Mouse (Mus musculus) liver, postnatal 0 days (tissue): ENCODE results near the gene Med13. TPM values are rescaled to one million over a fixed set of nuclear protein-coding genes. Genes with fewer than 3 reads are reported as not detected.

Experiments
- ATAC-seq: fragments of 200-750 bp; cut with Nextera tagmentation; 2 replicates; pipeline ENCODE4 v1.8.0; 2017; ENCODE audit warnings: mild to moderate bottlenecking, moderate library complexity
- DNase-seq: peaks from one replicate; pipeline ENCODE4 v3.0.0-alpha.2; 2016
- H3K27ac ChIP-seq: fragments of 300-500 bp; sonication (generic); 2 replicates; pipeline ENCODE4 v1.5.1; 2014; ENCODE audit warnings: antibody characterized with exemption, moderate library complexity, mild to moderate bottlenecking, low read depth
- H3K27me3 ChIP-seq: fragments of 300-500 bp; sonication (generic); 2 replicates; pipeline ENCODE4 v1.6.1; 2014; ENCODE audit warnings: low read length, control low read depth, mixed read lengths; ENCODE audit not compliant: insufficient read depth
- H3K36me3 ChIP-seq: fragments of 300-500 bp; sonication (generic); replicated peaks from 2 replicates; pipeline ENCODE4 v1.6.1; 2014; ENCODE audit warnings: mild to moderate bottlenecking, control low read depth, low read length, moderate library complexity, mixed read lengths; ENCODE audit not compliant: insufficient read depth
- H3K4me1 ChIP-seq: fragments of 300-500 bp; sonication (generic); 2 replicates; pipeline ENCODE4 v1.6.1; 2014; ENCODE audit warnings: antibody characterized with exemption, mild to moderate bottlenecking, control low read depth; ENCODE audit not compliant: insufficient read depth
- H3K4me2 ChIP-seq: fragments of 300-500 bp; sonication (generic); 2 replicates; pipeline ENCODE4 v1.6.1; 2014; ENCODE audit warnings: low read depth, mild to moderate bottlenecking, low read length, moderate library complexity, mixed read lengths
- H3K4me3 ChIP-seq: fragments of 300-500 bp; sonication (generic); 2 replicates; pipeline ENCODE4 v1.5.1; 2014; ENCODE audit warnings: low read depth, low read length
- H3K9ac ChIP-seq: fragments of 300-500 bp; sonication (generic); replicated peaks from 2 replicates; pipeline ENCODE4 v1.6.1; 2014; ENCODE audit warnings: mild to moderate bottlenecking, moderate library complexity
- H3K9me3 ChIP-seq: fragments of 300-500 bp; sonication (generic); 2 replicates; pipeline ENCODE4 v1.6.1; 2016; ENCODE audit warnings: mild to moderate bottlenecking, control low read depth, low read length, mixed read lengths
- CTCF ChIP-seq: sonication (generic); IDR thresholded peaks from 2 replicates; pipeline ENCODE4 v1.5.1; 2016; ENCODE audit warnings: antibody characterized with exemption, low read depth
- EP300 ChIP-seq: IDR thresholded peaks from 2 replicates; pipeline ENCODE4 v1.6.1; 2016; ENCODE audit warnings: antibody characterized with exemption, low read depth, mild to moderate bottlenecking
- WGBS: fragments of 180-500 bp; shearing (Covaris S2); extraction: QIAGEN DNeasy Blood & Tissue Kit; methylation state at CpG from one replicate; pipeline ENCODE4 v1.1.7; 2014; ENCODE audit not compliant: insufficient replicate concordance; 5-methylcytosine and 5-hydroxymethylcytosine counted together
- polyA plus RNA-seq: library from polyadenylated mRNA; unstranded; fragments of >200 nt; fragmentation: Nextera tagmentation; extraction: Ambion mirVana; gene quantifications from 2 replicates; pipeline ENCODE4 v1.2.1, GENCODE M21; 2015

The Med13 gene
- polyA plus RNA-seq, 1 experiment from 2014 or later: 3.6 TPM

- H3K4me2 ChIP-seq: 0 out of 2 replicates have a peak overlapping the region, but pooled peaks have one; percentile 20
- peaks cover 22% of the 10 kb centered on the region for H3K4me1 ChIP-seq
- WGBS: 35% methylated on average over 2 of the region's 2 CpGs
- H3K9me3 ChIP-seq: no peaks in the 10 kb centered on the region
- TF ChIP-seq CTCF: no peak
- TF ChIP-seq EP300: no peak
- no peak overlapping the region for H3K4me3 ChIP-seq
- no peak for DNase-seq
- no peak overlapping the region for H3K9ac ChIP-seq
- H3K27ac ChIP-seq: 0 out of 2 replicates have a peak overlapping the region, but pooled peaks have one; percentile 31
- no peaks in the 10 kb centered on the region for H3K27me3 ChIP-seq
- H3K36me3 ChIP-seq: no peaks in the 10 kb centered on the region
- no peak for ATAC-seq
Observed at GRCm38 (mm10) chr11:86396518-86396917, 39.1 kb upstream of the Med13 start.

- Histone ChIP-seq H3K27ac (0 out of 2 replicates have a peak overlapping the region, but pooled peaks have one; percentile 46), H3K9ac (no peak overlapping the region)
Observed at GRCm38 (mm10) chr11:86395513-86396125, 38.2 kb upstream of the Med13 start.

GRCm38 (mm10) chr11:86395100-86395499 lies 37.7 kb upstream of the Med13 start:
- no peak overlapping the region for H3K27ac ChIP-seq
- H3K27me3 ChIP-seq: no peaks in the 10 kb centered on the region
- no peaks in the 10 kb centered on the region for H3K9me3 ChIP-seq
- no peak for DNase-seq
- TF ChIP-seq CTCF (no peak), EP300 (0 out of 2 replicates have a peak, but pooled peaks have one; percentile 23)
- no peaks in the 10 kb centered on the region for H3K36me3 ChIP-seq
- 55% methylated on average over 4 of the region's 4 CpGs for WGBS
- ATAC-seq: peak; percentile 43
- no peak overlapping the region for H3K9ac ChIP-seq
- H3K4me2 ChIP-seq: peak overlapping the region; percentile 61
- peaks cover 23% of the 10 kb centered on the region for H3K4me1 ChIP-seq
- no peak overlapping the region for H3K4me3 ChIP-seq

More at GRCm38 (mm10) chr11:86395513-86396125, 38.2 kb upstream of the Med13 start:
- DNase-seq (peak; percentile 84), ATAC-seq (peak; percentile 88)
- peak overlapping the region; percentile 61 for H3K4me2 ChIP-seq
- WGBS: 12% methylated on average over 9 of the region's 9 CpGs
- TF ChIP-seq CTCF (peak; percentile 81), EP300 (no peak)
- no peaks in the 10 kb centered on the region for H3K36me3 ChIP-seq
- no peak overlapping the region for H3K4me3 ChIP-seq
- no peaks in the 10 kb centered on the region for H3K27me3 ChIP-seq
- no peaks in the 10 kb centered on the region for H3K9me3 ChIP-seq
- H3K4me1 ChIP-seq: peaks cover 23% of the 10 kb centered on the region

DNA sequence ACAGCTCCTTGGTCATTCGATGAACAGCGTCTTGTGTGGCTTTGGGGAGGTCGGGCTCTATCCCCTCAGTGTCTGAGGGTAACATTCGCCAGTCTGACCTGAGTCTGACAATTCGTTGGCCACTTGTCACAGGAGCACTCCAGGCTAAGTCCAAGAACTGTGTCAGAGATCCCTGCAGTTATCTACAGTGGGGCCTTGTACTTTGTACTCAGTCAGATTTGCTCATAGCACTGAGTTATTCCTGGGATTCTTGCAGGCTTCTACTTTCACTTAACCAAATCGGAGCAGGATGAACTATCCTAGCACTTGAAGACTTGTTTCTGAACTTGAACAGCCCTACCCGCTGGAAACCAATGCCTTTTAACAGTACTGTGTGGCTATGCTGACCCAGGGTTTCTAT lies 34.3 kb upstream of the Med13 start:
- no peak for TF ChIP-seq EP300
- TF ChIP-seq CTCF: no peak
- Histone ChIP-seq H3K4me1 (peaks cover 17% of the 10 kb centered on the region), H3K4me2 (no peak overlapping the region), H3K9me3 (no peaks in the 10 kb centered on the region), H3K27me3 (no peaks in the 10 kb centered on the region), H3K9ac (no peak overlapping the region), H3K27ac (no peak overlapping the region), H3K36me3 (no peaks in the 10 kb centered on the region), H3K4me3 (no peak overlapping the region)
- 66% methylated on average over 7 of the region's 7 CpGs for WGBS
- ATAC-seq: no peak
- no peak for DNase-seq

DNA sequence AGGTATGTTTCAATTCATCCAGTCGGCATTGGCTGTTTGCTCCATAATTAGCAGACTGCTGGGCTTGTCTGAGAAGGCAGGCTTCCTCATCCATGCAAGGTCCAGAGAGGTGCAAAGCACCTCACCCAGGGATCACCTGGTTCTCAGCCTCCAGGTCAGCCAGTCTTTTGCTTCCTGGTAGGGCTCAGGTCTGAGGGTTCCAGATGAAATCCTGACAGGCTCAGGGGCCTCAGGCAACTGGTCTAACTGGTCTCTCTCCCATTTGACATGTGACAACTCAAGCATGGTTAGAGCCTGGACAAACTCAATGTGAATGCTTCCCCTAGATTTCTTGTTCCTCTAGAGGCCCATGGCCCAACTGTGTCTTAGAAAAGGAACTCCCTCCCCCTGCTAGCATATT lies 32.9 kb upstream of the Med13 start:
- Histone ChIP-seq H3K9me3 (no peaks in the 10 kb centered on the region), H3K36me3 (no peaks in the 10 kb centered on the region), H3K27me3 (no peaks in the 10 kb centered on the region), H3K9ac (no peak overlapping the region), H3K27ac (no peak overlapping the region), H3K4me3 (no peak overlapping the region), H3K4me1 (peaks cover 8% of the 10 kb centered on the region; the same call in 1 of the 2 replicates), H3K4me2 (no peak overlapping the region)
- TF ChIP-seq EP300 (no peak), CTCF (no peak)
- no peak for ATAC-seq
- 86% methylated on average over 1 of the region's 1 CpGs for WGBS
- no peak for DNase-seq

DNA sequence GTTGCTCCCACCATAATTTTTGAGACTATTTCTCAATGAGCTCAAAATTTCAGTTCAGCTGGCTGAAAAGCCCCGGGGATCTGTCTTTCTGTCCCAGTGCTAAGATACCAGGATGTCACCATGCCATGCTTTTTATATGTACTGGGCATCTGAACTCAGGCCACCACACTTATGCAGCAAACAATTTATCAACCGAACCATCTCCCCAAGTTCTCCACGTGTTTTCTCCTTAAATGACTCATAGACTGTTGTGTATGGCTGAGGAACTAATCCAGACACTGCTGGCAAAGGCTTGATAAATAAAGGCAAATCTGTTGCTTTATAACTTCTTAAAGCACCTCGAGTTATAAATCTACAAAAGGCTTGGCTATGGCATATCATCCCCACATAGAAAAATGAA lies 32.1 kb upstream of the Med13 start:
- no peak overlapping the region for H3K27ac ChIP-seq
- WGBS: 53% methylated on average over 4 of the region's 4 CpGs

More for the DNA sequence above, 32.1 kb upstream of the Med13 start:
- no peaks in the 10 kb centered on the region for H3K9me3 ChIP-seq
- DNase-seq: no peak
- no peaks in the 10 kb centered on the region for H3K27me3 ChIP-seq
- H3K36me3 ChIP-seq: no peaks in the 10 kb centered on the region
- H3K9ac ChIP-seq: no peak overlapping the region
- peaks cover 3% of the 10 kb centered on the region; the same call in 1 of the 2 replicates for H3K4me1 ChIP-seq
- no peak overlapping the region for H3K4me3 ChIP-seq
- TF ChIP-seq CTCF (no peak), EP300 (no peak)
- no peak for ATAC-seq
- no peak overlapping the region for H3K4me2 ChIP-seq
